Mouse (Mus musculus): Measurements from ENCODE around the gene Ost4.

- TF ChIP-seq POLR2A (IDR thresholded peaks at IDR 0.05; ENCODE audit: borderline replicate concordance, insufficient read depth, low read length) (no peak), CTCF (IDR thresholded peaks at IDR 0.05; ENCODE audit: borderline replicate concordance, insufficient read depth, low read depth, low read length) (no peak)
Measured at GRCm38 (mm10) chr5:30914849-30915248, 7.3 kb upstream of the Ost4 start.
